Mouse (Mus musculus) spleen, adult 2 months (tissue): ENCODE measurements around the gene Bmper.

Source experiments
- CTCF ChIP-seq: fragments of 200-500 bp; IDR thresholded peaks from 2 replicates; pipeline ENCODE4 v1.5.1; 2011; ENCODE audit warnings: mild to moderate bottlenecking, inconsistent platforms; ENCODE audit not compliant: insufficient read depth, insufficient read length, insufficient replicate concordance; ENCODE audit errors: extremely low read depth
- POLR2A ChIP-seq: fragments of 200-500 bp; IDR thresholded peaks from 2 replicates; pipeline ENCODE4 v1.6.1; 2011; ENCODE audit warnings: low read depth, low read length, inconsistent platforms

- no peak for TF ChIP-seq CTCF
- TF ChIP-seq POLR2A: no peak
These were observed 89.1 kb downstream of the Bmper start for GRCm38 (mm10) chr9:23311956-23312355.
